Mouse (Mus musculus) embryo, embryonic 11.5 days (tissue): ENCODE measurements at regions not wholly inside any gene's neighbourhood (a gene's known extent, or its start where the extent isn't known, plus 50 kb on each side); places are given as distances from the start of the nearest gene placed in this dataset.

Experiments used
- DNase-seq: peaks from one replicate; pipeline ENCODE4 v3.0.0-alpha.2; 2012; ENCODE audit warnings: low read depth, low spot score

- no peak for DNase-seq
Observed at GRCm38 (mm10) chr3:56810548-56811071, 491.2 kb downstream of the Tm4sf1 start.

GRCm38 (mm10) chr3:56793054-56793453, 508.7 kb downstream of the Tm4sf1 start:
- no peak for DNase-seq

GRCm38 (mm10) chr3:56789155-56789554, 512.6 kb downstream of the Tm4sf1 start:
- peak; percentile 45 for DNase-seq

- no peak for DNase-seq
Observed at GRCm38 (mm10) chr3:56773920-56774319, 527.9 kb downstream of the Tm4sf1 start.

DNA sequence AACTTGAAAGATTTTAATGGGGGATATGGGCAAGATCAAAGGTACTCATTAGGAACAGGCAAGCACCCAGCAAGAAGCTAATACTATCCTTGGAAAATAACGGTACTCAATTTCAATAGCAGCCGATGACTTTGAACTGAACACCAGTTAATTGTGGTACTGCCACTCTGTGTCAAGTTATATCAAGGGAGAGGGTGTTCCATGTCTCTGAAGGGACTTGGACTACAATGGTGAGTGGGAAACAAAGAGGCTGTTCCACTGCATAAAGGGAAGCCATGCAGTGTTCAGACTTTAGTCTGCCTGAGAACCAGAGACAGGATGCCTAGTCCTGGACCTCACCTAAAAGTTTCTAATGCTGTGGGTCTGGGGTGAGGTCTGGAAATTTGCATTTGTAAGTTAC, 531.6 kb downstream of the Tm4sf1 start:
- DNase-seq, result no peak

DNA sequence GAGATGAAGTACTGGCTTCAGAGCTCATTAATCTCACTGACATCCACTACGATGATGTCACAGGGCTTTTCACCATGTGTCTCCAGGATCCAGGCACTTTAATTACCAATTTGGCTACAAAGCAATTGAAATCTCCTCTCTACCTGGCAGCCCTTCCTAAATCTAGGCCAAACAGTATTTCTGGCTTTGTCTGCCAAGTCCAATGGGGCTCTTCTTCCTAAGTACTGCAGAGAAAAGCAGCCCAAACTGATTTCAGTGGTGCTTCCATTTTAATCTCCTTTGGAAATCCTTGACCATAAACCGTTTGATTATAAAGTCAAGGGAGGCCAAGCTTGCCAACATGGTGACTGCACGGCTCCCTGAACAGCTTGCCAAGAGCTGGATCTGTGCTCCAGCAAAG, 534.7 kb downstream of the Tm4sf1 start:
- no peak for DNase-seq

DNA sequence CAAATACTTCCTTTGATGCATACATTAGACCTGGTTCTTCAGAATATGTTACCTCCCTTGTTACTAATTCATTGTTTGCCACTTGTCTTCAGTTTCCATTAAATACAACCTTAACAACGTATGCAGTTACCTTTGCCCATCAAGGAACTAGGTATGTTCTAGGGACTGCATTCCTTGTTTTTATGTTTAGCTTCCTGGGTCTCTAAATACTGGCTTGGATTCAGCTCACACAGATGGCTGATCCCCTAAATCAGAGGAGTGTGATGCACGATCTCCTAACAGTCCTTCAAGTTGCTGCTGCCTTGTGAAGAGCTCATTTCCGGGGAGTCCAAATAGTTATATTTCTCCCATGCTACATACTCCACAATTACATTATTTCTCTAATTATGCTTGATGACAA, 537.5 kb downstream of the Tm4sf1 start:
- DNase-seq, result no peak

- no peak for DNase-seq
Observed at GRCm38 (mm10) chr3:56763896-56764295, 537.9 kb downstream of the Tm4sf1 start.

GRCm38 (mm10) chr3:56753654-56754053, 548.1 kb downstream of the Tm4sf1 start:
- DNase-seq, result peak; percentile 36

GRCm38 (mm10) chr3:56751926-56752325, 549.9 kb downstream of the Tm4sf1 start:
- no peak for DNase-seq

- DNase-seq, result no peak
Observed at GRCm38 (mm10) chr3:56740902-56741301, 557.4 kb upstream of the Nbea start.

- DNase-seq, result no peak
Observed at GRCm38 (mm10) chr3:56739451-56739850, 556.0 kb upstream of the Nbea start.

DNA sequence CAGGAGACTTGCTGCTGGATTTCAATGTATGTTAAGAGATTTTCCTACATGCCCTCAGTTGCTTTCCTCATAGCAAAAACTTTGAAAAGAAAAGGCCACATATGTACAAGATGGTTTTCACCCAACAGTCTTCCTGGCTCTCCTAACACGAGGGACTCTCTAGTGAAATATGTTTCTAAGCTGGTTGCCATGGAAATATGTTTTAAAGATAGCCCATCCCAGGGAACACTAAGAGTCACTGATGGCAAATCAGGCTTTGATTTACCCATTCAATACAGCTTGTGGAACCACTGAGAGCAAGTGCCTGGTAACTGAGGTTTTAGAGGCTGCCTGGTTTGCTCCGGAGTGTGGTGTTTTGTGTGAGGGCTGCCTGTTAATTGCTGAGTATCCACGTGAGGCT, 547.3 kb upstream of the Nbea start:
- DNase-seq, result no peak

DNA sequence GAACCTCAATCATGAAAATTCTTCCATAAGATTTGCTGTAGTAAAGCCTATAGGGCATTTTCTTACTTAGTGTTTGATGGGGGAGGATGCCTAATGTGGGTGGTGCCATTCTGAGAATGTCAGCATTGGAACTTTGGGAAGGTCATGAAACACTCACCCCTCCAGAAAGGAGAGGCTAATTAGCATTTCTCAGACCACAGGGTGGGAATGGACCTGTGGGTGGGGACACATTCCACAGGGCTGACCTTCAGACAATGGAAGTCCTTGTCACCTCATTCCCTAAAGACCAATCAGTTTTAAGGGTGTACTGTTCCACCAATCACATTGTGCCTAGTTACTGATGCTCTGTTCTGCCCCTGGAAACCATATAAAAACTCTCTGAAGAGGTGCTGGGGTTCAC, 541.5 kb upstream of the Nbea start:
- no peak for DNase-seq

DNA sequence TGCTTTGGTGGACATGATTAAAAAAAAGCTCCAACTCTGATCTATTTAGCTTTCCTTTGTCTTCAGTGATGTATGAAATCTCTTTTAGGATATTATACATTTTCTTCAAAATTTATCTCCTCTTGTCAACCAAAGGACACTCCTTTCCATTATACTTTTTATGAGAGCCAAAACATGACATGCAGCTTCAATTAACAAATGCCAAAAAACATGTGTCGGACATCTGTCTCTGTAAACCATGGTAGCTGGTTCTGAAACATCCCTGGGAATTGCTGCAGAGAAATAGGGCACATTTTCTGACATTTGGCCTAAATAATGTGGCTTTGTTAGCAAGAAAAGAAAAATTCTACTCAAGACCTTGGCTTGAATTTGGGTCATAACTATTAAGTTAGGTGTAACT, 524.8 kb upstream of the Nbea start:
- DNase-seq, result no peak

DNA sequence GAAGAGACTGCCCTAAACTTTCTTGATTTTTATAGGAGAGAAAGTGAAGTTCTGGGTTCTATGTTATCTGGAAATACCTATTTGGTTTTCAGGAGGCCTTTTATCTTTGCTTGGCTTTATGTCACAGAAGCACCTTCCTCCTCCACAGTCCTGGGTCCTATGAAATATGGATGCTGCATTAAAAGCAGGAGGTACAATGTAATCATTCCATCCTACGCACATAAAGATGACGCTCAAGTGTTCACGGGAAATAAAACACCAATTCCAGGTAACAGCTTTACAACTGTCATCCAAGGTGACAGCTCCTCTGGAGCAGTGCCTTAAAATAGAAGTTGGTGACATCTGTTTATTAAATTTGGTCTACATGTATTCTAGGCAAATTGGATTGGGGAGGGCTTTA, 523.8 kb upstream of the Nbea start:
- no peak for DNase-seq

DNA sequence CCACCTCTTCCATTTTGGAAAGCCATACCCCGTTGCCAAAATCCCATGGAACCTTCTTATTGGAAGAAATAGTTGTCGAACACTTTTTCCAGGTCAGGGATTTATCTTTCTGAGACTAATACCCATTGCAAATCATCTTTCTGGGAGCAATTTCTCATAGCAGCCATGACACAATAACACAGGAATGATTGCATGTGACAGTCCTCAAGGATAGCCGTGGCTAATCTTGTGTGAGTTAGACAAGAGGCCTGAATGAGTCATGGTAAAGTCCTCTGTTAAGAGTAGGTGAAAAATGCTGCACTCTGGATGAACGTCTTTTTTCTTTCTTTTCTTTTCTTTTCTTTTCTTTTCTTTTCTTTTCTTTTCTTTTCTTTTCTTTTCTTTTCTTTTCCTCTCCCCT, 522.5 kb upstream of the Nbea start:
- no peak for DNase-seq

GRCm38 (mm10) chr3:56698941-56699340, 515.4 kb upstream of the Nbea start:
- DNase-seq, result no peak

DNA sequence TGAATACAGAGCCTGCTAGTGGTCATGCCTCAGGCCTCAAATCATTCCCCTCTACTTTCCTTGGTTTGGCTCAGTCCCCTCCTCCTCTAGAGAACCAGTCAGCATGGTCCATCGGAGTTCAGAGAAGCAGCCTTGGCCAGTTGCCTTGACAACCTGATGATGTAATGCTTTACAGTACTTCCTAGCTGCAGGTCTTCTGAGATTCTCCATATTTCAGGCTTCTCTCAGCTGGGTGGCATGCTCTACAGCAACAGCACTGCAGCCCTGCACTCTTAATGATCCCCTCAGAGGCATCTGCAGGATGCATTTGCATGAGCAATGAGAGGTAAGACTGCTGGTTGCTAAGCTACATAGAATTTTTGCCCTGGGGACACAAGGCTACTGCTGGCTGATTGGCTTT, 514.7 kb upstream of the Nbea start:
- peak; percentile 45 for DNase-seq

GRCm38 (mm10) chr3:56681031-56681430, 497.5 kb upstream of the Nbea start:
- DNase-seq, result no peak

DNA sequence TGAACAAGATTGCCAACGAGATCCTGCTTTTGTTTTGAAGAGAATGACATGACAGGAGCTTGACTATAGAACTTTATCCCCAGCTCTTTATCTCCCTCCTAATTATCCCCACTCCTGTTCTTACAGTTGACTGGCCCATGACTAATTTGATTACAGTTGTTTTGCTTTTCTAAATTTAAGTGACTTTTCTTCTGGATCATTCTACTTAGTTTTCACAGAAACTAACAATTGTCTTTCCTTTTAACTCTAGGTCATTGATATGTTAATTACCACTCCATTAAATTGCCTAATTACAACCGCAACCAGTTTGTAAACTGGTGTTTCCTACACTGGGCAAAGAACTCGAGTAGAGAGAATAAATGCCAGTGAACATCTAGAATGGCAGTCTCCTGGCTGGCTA, 485.3 kb upstream of the Nbea start:
- no peak for DNase-seq

DNA sequence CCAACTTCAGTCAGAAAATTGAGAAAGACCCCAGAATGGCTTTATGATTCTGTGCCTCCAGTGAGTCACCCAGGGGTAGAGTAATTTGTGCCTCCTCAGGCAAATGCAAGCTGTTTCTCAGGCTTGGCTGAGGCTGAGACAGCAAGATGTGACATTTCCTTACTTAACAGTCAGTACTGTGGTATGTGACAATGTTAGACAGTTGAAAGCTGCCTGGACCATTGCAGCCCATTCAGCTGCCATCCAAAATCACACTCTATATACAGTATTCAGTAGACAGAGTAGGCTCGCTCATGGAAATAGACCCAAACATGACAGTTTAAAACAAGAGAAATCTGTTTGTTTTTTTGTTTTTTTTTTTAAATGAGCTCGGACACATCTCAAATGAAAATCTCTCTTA, 477.1 kb upstream of the Nbea start:
- no peak for DNase-seq

DNA sequence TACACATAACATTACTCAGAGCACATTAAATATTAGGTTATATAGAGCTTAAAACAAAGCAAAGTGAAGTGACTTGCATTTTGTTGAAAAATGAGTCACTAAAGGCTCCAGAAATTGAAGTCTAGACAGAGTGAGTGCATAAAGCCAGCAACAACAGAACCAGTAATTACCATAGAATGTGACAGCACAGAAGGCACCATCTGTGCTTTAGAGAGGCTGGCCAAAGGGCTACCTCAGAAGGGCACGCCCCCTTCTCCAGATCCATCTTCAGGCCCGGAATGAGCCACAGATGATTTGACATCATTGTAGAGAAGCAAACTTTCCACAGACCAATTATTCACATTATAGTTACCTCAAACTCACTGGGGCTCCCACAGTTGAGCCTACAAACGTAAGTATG, 463.8 kb upstream of the Nbea start:
- no peak for DNase-seq
